Mouse (Mus musculus) erythroblast, adult 5-6 weeks (primary cell): ENCODE results near the gene Tspan9. TPM values are rescaled to one million over a fixed set of nuclear protein-coding genes. Genes with fewer than 3 reads are reported as not detected.

ENCODE experiments used
- ATAC-seq: replicated peaks from 2 replicates; pipeline ENCODE4 v1.8.0; 2016; ENCODE audit warnings: moderate number of reproducible peaks, mild to moderate bottlenecking, moderate TSS enrichment, inconsistent platforms; ENCODE audit not compliant: poor library complexity, low FRiP score, severe bottlenecking
- total RNA-seq, 2 experiments: library from RNA; stranded (forward) in 1 of 2; stranded (reverse) in 1 of 2; fragments of 150-400 nt in 1 of 2; fragments of 200-764, 138-1000 nt in 1 of 2; gene quantifications; 2 replicates each; pipeline versions ENCODE4 v1.2.3 to v1.2.4; 2015 to 2017; ENCODE audit warnings: low replicate concordance in 2 of 2

The Tspan9 gene
- total RNA-seq, 2 experiments from 2014 or later, result 0.26 TPM; not detected in 1

DNA sequence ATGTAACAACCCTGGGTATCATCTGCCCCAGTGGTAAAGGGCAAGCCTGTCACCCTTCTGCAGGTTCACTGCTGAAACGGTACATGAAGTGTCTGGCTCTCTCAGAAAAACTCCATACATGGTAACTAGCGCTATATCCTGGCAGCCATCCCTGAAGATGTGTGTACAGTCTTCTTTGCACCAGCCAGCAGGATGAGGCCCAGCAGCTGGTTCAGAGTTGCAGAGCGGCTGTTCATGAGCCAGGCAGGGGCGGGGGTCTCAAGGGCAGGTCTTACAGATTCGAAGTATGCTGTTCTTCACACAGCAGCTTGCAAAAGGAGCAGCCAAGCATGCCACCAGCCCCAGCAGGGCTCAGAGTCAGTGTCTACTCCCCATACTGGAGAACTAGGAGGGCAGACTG lies 139.9 kb downstream of the Tspan9 start:
- no peak for ATAC-seq

- no peak for ATAC-seq
Observed at GRCm38 (mm10) chr6:128002667-128003066, 140.7 kb downstream of the Tspan9 start.

DNA sequence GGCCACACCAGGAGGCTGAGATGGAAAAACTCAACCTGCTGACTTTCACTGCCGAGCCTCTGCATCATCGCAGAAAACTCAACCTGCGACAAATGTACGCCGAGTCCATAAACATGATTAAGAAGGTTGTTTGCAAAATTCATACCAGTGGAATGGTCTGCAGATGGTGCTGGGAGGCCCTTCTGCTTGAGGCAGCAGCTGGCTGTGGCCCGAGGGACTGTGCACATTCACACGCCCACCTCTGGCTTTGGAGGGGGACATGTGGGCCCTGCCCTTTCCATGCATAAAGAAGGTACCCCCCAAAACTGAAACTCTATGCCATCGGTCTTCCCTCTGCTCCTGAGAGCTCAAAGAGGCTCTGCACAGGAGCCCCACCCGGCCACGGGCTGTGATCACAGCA lies 141.3 kb downstream of the Tspan9 start:
- ATAC-seq, result no peak

GRCm38 (mm10) chr6:128001587-128001986 lies 141.8 kb downstream of the Tspan9 start:
- no peak for ATAC-seq

DNA sequence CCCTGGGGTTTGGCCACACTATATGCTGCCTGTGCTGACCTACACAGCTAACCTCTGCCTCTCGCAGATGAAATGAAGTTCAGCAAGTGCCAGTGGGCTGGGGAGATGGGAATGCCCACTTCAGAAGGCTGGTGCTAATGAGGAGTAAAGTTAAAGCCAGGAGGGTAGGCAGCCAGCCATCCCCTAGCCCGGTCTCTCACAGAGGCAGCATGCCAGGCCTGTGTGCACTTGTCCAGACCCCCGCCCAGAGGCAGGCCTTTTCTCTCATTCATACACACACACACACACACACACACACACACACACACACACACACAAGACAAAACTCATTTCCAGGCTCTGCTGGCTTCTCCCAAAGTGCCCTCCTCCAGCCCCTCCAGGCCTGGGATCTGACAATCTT lies 142.6 kb downstream of the Tspan9 start:
- ATAC-seq, result no peak

- ATAC-seq, result no peak
Observed at GRCm38 (mm10) chr6:127999118-127999517, 144.3 kb downstream of the Tspan9 start.

DNA sequence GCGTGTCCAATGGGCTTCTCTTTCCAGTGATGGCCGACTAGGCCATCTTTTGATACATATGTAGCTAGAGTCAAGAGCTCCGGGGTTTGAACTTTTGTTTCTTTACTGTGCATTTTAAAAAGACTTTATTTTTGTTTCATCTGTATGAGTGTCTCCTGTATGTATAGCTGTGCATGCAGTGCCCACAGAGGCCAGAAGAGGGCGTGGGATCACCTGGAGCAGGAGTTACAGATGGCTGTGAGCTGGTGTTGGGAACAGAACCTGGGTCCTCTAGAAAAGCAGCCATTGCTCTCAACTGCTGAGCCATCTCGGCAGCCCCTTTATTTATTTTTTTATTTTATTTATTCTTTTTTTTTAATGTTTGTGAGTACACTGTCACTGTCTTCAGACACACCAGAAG lies 146.5 kb downstream of the Tspan9 start:
- no peak for ATAC-seq

- no peak for ATAC-seq
Observed at GRCm38 (mm10) chr6:127992993-127993392, 150.4 kb downstream of the Tspan9 start.

GRCm38 (mm10) chr6:127991509-127992176 lies 151.8 kb downstream of the Tspan9 start:
- ATAC-seq, result no peak

DNA sequence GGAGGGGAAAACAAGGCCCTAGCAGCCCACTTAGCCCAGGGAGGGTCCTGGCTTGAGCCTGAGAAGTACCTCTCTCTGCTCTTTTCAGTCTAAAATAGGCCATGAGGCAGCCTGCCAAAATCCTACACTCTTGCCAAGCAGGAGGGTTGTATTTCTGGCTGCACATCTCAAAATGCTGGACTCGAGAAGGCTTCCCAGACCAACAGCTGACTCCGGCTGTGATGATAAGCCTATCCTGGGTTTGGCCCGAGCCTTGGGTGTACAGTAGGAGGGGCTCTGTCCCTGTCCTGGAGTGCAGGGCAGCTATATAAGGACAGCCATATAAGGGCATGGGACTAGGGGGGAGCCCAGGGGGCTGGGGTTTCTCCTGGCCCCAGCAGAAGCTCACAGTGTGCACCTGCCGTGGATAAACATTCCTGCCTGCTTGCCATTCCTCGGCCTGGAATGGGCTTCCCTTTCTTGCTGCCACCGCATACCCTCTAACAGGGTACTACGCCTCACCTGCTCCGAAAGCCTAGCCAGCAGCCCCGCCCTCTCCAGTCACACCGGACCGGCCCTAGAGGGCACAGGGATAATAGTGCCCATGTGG lies 153.7 kb downstream of the Tspan9 start:
- no peak for ATAC-seq

DNA sequence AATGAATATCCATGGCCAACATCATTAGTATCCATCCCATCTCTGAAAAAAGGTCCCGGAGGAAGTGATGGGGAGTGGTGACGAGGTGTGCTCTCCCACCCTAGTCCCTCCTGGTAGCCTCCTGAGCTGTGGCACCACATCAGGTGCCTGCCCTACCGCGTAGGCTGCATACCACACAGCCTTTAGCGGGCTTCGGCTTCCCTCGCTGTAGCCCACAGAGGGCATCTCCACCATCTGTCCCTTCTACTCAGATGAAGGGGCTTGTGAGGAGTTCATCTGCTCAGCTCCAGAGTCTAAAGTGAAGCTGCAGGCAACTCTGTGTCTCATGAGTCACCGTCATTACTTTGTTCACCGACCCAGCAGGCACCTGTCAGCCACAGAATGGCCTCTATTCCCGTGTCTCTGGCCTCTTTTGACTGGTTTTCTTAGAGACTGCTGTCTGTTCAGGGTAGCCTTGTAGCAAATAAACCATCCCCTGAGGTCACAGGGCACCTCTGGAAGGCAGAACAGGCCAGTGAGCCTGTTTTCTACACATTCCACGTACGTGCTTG lies 154.4 kb downstream of the Tspan9 start:
- no peak for ATAC-seq

DNA sequence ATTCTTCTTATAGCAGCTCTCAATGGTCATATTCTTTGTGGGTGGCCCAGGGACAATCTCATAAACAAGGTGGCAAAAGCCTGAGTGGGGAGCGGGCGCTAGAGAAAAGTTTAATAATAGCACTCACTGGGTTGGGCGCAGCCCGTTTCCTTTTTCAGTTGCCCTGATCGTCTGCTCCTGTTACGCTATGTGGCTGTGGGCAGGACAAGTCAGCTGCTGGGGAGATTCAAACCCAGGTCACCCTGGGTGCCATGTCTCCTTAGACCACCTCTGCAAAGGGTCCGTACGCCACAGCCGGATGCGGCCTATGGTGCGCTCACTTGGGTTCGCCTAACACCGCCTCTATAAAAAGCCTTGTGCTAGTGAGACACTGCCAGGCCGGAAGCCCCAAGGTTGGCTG lies 156.0 kb downstream of the Tspan9 start:
- no peak for ATAC-seq

GRCm38 (mm10) chr6:127986357-127986756 lies 157.0 kb downstream of the Tspan9 start:
- ATAC-seq, result no peak

GRCm38 (mm10) chr6:127981176-127981575 lies 162.2 kb downstream of the Tspan9 start:
- no peak for ATAC-seq

DNA sequence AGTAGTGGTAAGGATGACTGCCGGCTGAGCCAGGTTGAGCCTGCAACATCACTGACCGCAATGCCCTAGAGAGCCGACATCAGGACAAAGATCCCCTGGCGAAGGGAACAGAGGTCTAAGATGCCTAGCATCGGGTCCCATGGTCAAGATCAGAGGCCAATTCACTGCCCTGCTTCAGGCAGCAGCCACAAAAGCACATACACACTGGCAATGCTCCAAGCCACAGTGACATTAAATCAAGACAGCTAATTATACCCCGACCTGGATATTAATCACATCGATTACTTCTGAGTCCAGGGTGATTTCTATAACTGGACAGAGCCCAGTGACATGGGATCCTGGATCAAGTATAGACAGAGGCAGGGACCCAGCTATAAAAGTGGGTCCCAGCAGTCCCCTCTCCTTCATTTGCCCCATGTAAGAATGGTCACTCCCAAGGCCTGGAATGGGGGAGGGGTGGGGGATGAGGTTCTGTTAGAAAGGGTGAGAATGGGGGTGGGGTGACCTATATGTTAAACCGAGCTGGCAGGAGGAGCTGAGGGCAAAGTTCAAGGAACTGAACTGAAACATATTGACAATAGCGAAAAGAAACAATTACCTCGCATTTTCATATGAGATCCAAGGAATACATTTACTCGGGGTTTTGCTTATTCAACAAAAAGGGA lies 162.9 kb downstream of the Tspan9 start:
- no peak for ATAC-seq

GRCm38 (mm10) chr6:127979831-127980230 lies 163.6 kb downstream of the Tspan9 start:
- no peak for ATAC-seq

- no peak for ATAC-seq
Observed at GRCm38 (mm10) chr6:127978941-127979340, 164.5 kb downstream of the Tspan9 start.

GRCm38 (mm10) chr6:127976695-127977094 lies 166.7 kb downstream of the Tspan9 start:
- ATAC-seq, result no peak

- no peak for ATAC-seq
Observed at GRCm38 (mm10) chr6:127974000-127974399, 169.4 kb downstream of the Tspan9 start.

- no peak for ATAC-seq
Observed at GRCm38 (mm10) chr6:127973553-127973952, 169.8 kb downstream of the Tspan9 start.

GRCm38 (mm10) chr6:127971931-127972330 lies 171.5 kb downstream of the Tspan9 start:
- ATAC-seq, result no peak
